Comparison of ENCODE assay signal across 22 mouse cellular contexts in the genomic region with DNA sequence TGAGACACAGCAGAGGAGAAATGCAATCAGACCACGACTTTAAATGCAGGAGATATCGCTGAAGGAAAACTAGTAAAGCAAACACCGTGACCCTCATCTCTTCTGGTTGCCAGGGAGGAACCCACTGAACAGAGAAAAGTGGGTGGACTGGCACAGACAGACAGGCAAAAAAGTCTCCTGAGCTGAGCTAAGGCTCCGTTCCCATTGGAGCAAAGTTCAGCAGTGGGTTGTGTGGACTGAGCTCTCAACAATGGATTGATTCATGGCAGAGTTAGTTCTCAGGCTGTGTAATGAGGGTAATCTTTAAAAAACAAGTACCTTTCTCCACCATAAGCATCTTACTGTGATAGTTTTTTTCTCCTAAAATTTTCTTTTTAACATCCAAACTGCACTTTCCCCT.
DNase-seq lines count a peak whose midpoint lies in the region; ATAC-seq lines count a peak whose summit lies in the region.
"Had no signal": no experiment of that assay in that cellular context is flagged by ENCODE, and none has a peak within 500 bp of the region (broad histone marks: within the 10 kb centered on the region; RNA-seq: fewer than 3 reads in every experiment).

No protein-coding gene starts in this region.

- no peaks in the 10 kb centered on the region for H3K36me3 ChIP-seq in midbrain, embryonic 14.5 days (ENCODE audit: control insufficient read depth, insufficient read depth, low read length)
- H3K36me3 ChIP-seq in midbrain, embryonic 13.5 days = no peaks in the 10 kb centered on the region
- H3K36me3 ChIP-seq: embryonic facial prominence, embryonic 13.5 days; forebrain, embryonic 10.5 days; G1E; limb, embryonic 10.5 days; liver, embryonic 12.5 days; neural tube, embryonic 12.5 days had no signal

- H3K4me2 ChIP-seq in midbrain, embryonic 14.5 days (ENCODE audit: low read length) = no peak overlapping the region
- no peak overlapping the region for H3K4me2 ChIP-seq in midbrain, embryonic 13.5 days (replicated peaks)
- H3K4me2 ChIP-seq: embryonic facial prominence, embryonic 13.5 days; liver, embryonic 12.5 days; neural tube, embryonic 12.5 days had no signal

- ATAC-seq in midbrain, embryonic 14.5 days (ENCODE audit: low FRiP score, low TSS enrichment) = 0 out of 2 replicates have a peak, but pooled peaks have one; percentile 57
- ATAC-seq in midbrain, embryonic 13.5 days = no peak
- ATAC-seq: activated CD4-positive, CD25-positive, alpha-beta regulatory T cell, adult 4 months; inflammation-experienced regulatory T-cells, adult 6 months; liver, embryonic 12.5 days had no signal

- no peaks in the 10 kb centered on the region for H3K4me1 ChIP-seq in midbrain, embryonic 14.5 days (ENCODE audit: control insufficient read depth, insufficient read depth, low read length)
- H3K4me1 ChIP-seq in midbrain, embryonic 13.5 days (replicated peaks) = no peaks in the 10 kb centered on the region
- H3K4me1 ChIP-seq: embryonic facial prominence, embryonic 13.5 days; forebrain, embryonic 10.5 days; liver, embryonic 12.5 days; megakaryocyte, embryonic 14.5 days; neural tube, embryonic 12.5 days had no signal

- DNase-seq in adrenal gland, postnatal 14 days = peak; percentile 29
- no peak for DNase-seq in adrenal gland, adult 8-10 months
- DNase-seq in layer of hippocampus, adult 11-12 months (ENCODE audit: low spot score) = peak; percentile 17
- DNase-seq in layer of hippocampus, postnatal 25 days (ENCODE audit: extremely low spot score in 1 of 2, low spot score in 1 of 2) = no peak
- DNase-seq in midbrain, embryonic 14.5 days = no peak
- peak; percentile 68 for DNase-seq in gonadal fat pad, adult 2 months (ENCODE audit: low read depth)
- DNase-seq: gastrocnemius, postnatal 10 days; kidney, adult 2 months; kidney, postnatal 14 days; lung, adult 2 months; thymus, postnatal 36 days had no signal

- 89% methylated on average over 4 of the region's 4 CpGs for whole genome bisulfite sequencing in midbrain, embryonic 14.5 days
- WGBS in midbrain, embryonic 13.5 days = 93% methylated on average over 4 of the region's 4 CpGs

- no peak overlapping the region for H3K4me3 ChIP-seq in midbrain, embryonic 14.5 days (replicated peaks; ENCODE audit: low read depth, low read length)
- no peak overlapping the region for H3K4me3 ChIP-seq in midbrain, embryonic 13.5 days (replicated peaks)
- H3K4me3 ChIP-seq: embryonic facial prominence, embryonic 13.5 days; forebrain, embryonic 10.5 days; left cerebral cortex, adult 2 months; limb, embryonic 10.5 days; liver, embryonic 12.5 days; megakaryocyte, embryonic 14.5 days; neural tube, embryonic 12.5 days had no signal

- no peaks in the 10 kb centered on the region for H3K27me3 ChIP-seq in midbrain, embryonic 14.5 days (ENCODE audit: control insufficient read depth, insufficient read depth, low read length)
- H3K27me3 ChIP-seq in midbrain, embryonic 13.5 days = no peaks in the 10 kb centered on the region
- H3K27me3 ChIP-seq: embryonic facial prominence, embryonic 13.5 days; liver, embryonic 12.5 days; megakaryocyte, embryonic 14.5 days; neural tube, embryonic 12.5 days had no signal

- H3K27ac ChIP-seq in midbrain, embryonic 14.5 days (replicated peaks; ENCODE audit: low read depth, low read length) = no peak overlapping the region
- no peak overlapping the region for H3K27ac ChIP-seq in midbrain, embryonic 13.5 days
- H3K27ac ChIP-seq: embryonic facial prominence, embryonic 13.5 days; forebrain, embryonic 10.5 days; limb, embryonic 10.5 days; liver, embryonic 12.5 days; neural tube, embryonic 12.5 days had no signal

- no peaks in the 10 kb centered on the region for H3K9me3 ChIP-seq in midbrain, embryonic 14.5 days (ENCODE audit: control insufficient read depth, low read length)
- H3K9me3 ChIP-seq in midbrain, embryonic 13.5 days = no peaks in the 10 kb centered on the region
- H3K9me3 ChIP-seq: embryonic facial prominence, embryonic 13.5 days; forebrain, embryonic 10.5 days; G1E; limb, embryonic 10.5 days; liver, embryonic 12.5 days; neural tube, embryonic 12.5 days had no signal

- no peak overlapping the region for H3K9ac ChIP-seq in midbrain, embryonic 14.5 days (replicated peaks; ENCODE audit: low read length)
- H3K9ac ChIP-seq in midbrain, embryonic 13.5 days (replicated peaks) = no peak overlapping the region
- H3K9ac ChIP-seq: embryonic facial prominence, embryonic 13.5 days; liver, embryonic 12.5 days; neural tube, embryonic 12.5 days had no signal

Comparison
In these comparisons a context has a peak if more than half of its experiments do, and no peak if none do; other contexts are left out.
1. DNase-seq: peak in adrenal gland, postnatal 14 days (single experiment), layer of hippocampus, adult 11-12 months (single experiment) and gonadal fat pad, adult 2 months (single experiment); none in adrenal gland, adult 8-10 months (single experiment), layer of hippocampus, postnatal 25 days (0 of 2) and midbrain, embryonic 14.5 days (single experiment).